Mouse (Mus musculus): ENCODE results near the gene Ddo. TPM values are rescaled to one million over a fixed set of nuclear protein-coding genes. Genes with fewer than 3 reads are reported as not detected.

The Ddo gene
- polyA plus RNA-seq, 1 experiment, result not detected

GRCm38 (mm10) chr10:40698652-40699051, 68.8 kb downstream of the Ddo start:
- Histone ChIP-seq H3K27ac (ENCODE audit: insufficient read depth, low read length) (no peak overlapping the region), H3K4me1 (ENCODE audit: control insufficient read depth, insufficient read depth, low read length) (no peaks in the 10 kb centered on the region), H3K4me3 (ENCODE audit: insufficient read depth, low read length) (no peak overlapping the region)
- TF ChIP-seq CTCF (IDR thresholded peaks at IDR 0.05; ENCODE audit: borderline replicate concordance, insufficient read depth, low read length) (no peak), POLR2A (IDR thresholded peaks at IDR 0.05; ENCODE audit: low read depth, low read length) (no peak)

- H3K4me3 ChIP-seq (ENCODE audit: insufficient read depth, low read length), result no peak overlapping the region
- TF ChIP-seq CTCF (IDR thresholded peaks at IDR 0.05; ENCODE audit: borderline replicate concordance, insufficient read depth, low read length), result no peak
- no peak for TF ChIP-seq POLR2A (IDR thresholded peaks at IDR 0.05; ENCODE audit: low read depth, low read length)
- no peaks in the 10 kb centered on the region for H3K4me1 ChIP-seq (ENCODE audit: control insufficient read depth, insufficient read depth, low read length)
- H3K27ac ChIP-seq (ENCODE audit: insufficient read depth, low read length), result no peak overlapping the region
Observed at GRCm38 (mm10) chr10:40711127-40711526, 81.3 kb downstream of the Ddo start.

DNA sequence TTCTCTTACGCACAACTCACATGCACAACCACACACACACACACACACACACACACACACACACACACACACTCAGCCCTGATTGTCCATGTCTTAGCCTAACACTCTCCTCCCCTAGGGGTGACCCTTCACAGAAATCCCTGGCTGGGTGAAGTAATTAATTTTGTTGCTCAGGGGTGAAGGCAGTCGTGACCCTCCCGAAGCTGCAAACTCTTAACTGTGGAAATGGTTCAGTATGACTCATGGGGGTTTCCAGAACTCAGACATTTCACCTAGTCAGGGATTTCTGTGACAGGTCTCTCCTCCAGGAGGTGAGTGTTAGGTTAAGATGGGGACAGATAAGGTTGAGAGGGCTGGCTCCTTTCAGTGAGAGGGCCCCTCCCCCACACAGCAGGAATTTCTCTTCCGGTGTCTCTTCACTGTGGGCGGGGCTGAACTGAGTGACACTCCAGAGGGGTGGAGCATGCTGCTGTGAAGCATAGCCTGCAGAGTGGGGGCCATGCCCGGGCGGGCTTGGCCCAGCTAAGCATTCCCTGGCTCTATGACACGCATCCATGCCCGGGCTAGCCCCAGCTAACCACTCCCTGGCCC, 83.3 kb downstream of the Ddo start:
- Histone ChIP-seq H3K4me3 (ENCODE audit: insufficient read depth, low read length) (no peak overlapping the region), H3K27ac (ENCODE audit: insufficient read depth, low read length) (no peak overlapping the region), H3K4me1 (ENCODE audit: control insufficient read depth, insufficient read depth, low read length) (no peaks in the 10 kb centered on the region)
- TF ChIP-seq POLR2A (IDR thresholded peaks at IDR 0.05; ENCODE audit: low read depth, low read length) (no peak), CTCF (IDR thresholded peaks at IDR 0.05; ENCODE audit: borderline replicate concordance, insufficient read depth, low read length) (no peak)

- TF ChIP-seq POLR2A (IDR thresholded peaks at IDR 0.05; ENCODE audit: low read depth, low read length) (no peak), CTCF (IDR thresholded peaks at IDR 0.05; ENCODE audit: borderline replicate concordance, insufficient read depth, low read length) (no peak)
Observed at GRCm38 (mm10) chr10:40713829-40714228, 84.0 kb downstream of the Ddo start.

DNA sequence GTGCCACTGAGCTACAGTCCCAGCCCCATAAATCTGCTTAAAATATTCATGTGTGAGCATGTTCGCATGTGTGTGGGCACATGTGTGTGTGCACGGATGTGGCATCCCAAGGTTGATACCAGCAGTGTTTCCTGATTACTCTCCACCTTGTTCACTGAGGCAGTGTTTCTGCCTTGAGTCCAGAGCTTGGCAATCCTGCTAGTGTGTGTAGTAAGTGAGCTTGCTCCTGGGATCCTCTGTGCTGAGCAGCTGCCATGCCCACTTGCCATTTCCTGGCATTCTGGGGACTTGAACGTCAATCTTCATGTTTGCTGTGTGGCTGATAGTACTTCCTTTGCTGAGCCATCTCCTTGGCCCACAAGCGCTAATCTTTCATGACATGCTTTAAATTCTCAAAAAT, 85.3 kb downstream of the Ddo start:
- Histone ChIP-seq H3K4me1 (ENCODE audit: control insufficient read depth, insufficient read depth, low read length) (no peaks in the 10 kb centered on the region), H3K27ac (ENCODE audit: insufficient read depth, low read length) (no peak overlapping the region), H3K4me3 (ENCODE audit: insufficient read depth, low read length) (no peak overlapping the region)
- no peak for TF ChIP-seq CTCF (IDR thresholded peaks at IDR 0.05; ENCODE audit: borderline replicate concordance, insufficient read depth, low read length)
- TF ChIP-seq POLR2A (IDR thresholded peaks at IDR 0.05; ENCODE audit: low read depth, low read length), result no peak

More at GRCm38 (mm10) chr10:40713829-40714228, 84.0 kb downstream of the Ddo start:
- Histone ChIP-seq H3K27ac (ENCODE audit: insufficient read depth, low read length) (no peak overlapping the region), H3K4me1 (ENCODE audit: control insufficient read depth, insufficient read depth, low read length) (no peaks in the 10 kb centered on the region), H3K4me3 (ENCODE audit: insufficient read depth, low read length) (no peak overlapping the region)

- H3K27ac ChIP-seq (ENCODE audit: insufficient read depth, low read length), result no peak overlapping the region
- H3K4me3 ChIP-seq (ENCODE audit: insufficient read depth, low read length), result no peak overlapping the region
- TF ChIP-seq POLR2A (IDR thresholded peaks at IDR 0.05; ENCODE audit: low read depth, low read length) (no peak), CTCF (IDR thresholded peaks at IDR 0.05; ENCODE audit: borderline replicate concordance, insufficient read depth, low read length) (no peak)
- H3K4me1 ChIP-seq (ENCODE audit: control insufficient read depth, insufficient read depth, low read length), result no peaks in the 10 kb centered on the region
Observed at GRCm38 (mm10) chr10:40716296-40716695, 86.5 kb downstream of the Ddo start.

- Histone ChIP-seq H3K4me3 (ENCODE audit: insufficient read depth, low read length) (no peak overlapping the region), H3K27ac (ENCODE audit: insufficient read depth, low read length) (no peak overlapping the region), H3K4me1 (ENCODE audit: control insufficient read depth, insufficient read depth, low read length) (no peaks in the 10 kb centered on the region)
- TF ChIP-seq CTCF (IDR thresholded peaks at IDR 0.05; ENCODE audit: borderline replicate concordance, insufficient read depth, low read length) (no peak), POLR2A (IDR thresholded peaks at IDR 0.05; ENCODE audit: low read depth, low read length) (no peak)
Observed at GRCm38 (mm10) chr10:40716713-40717112, 86.9 kb downstream of the Ddo start.

DNA sequence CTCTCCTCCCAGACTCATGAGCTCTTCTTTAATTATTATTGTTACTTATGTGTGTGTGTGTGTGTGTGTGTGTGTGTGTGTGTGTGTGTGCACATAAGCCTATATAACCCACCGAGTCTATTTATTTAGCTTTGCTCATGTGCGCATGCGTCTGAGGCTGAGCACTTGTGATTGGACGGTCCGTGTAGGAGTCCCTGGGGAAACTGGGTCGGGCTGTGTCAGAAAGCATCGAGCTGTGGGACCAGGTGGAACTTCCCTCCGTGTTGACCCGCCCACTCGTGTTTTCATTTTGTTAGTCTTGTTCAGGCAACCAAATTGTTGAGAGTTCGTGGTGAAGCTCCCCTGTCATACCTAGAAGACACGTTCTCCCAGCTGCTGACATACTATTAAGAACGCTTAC, 88.6 kb downstream of the Ddo start:
- TF ChIP-seq CTCF (IDR thresholded peaks at IDR 0.05; ENCODE audit: borderline replicate concordance, insufficient read depth, low read length) (no peak), POLR2A (IDR thresholded peaks at IDR 0.05; ENCODE audit: low read depth, low read length) (no peak)
- H3K27ac ChIP-seq (ENCODE audit: insufficient read depth, low read length), result no peak overlapping the region
- H3K4me1 ChIP-seq (ENCODE audit: control insufficient read depth, insufficient read depth, low read length), result no peaks in the 10 kb centered on the region
- H3K4me3 ChIP-seq (ENCODE audit: insufficient read depth, low read length), result no peak overlapping the region

DNA sequence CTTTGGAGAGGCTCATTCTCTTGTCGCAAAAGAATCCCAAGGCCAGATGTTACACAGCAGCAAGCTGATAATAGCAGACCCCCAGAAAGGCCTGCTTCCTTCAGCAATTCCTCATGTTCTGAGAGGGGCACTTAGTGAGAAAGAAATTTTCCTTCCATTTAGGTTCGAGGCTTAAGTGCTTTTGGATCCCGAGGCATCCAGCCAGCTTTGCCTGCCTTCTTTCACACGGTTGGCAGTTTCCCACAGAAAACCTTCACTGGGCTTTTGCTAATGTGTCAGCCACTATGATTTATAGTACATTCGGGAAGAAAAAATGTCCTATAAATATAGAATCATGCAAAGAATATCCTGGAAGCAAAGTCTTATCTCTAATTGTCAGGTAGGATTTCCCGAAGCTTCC, 89.3 kb downstream of the Ddo start:
- TF ChIP-seq POLR2A (IDR thresholded peaks at IDR 0.05; ENCODE audit: low read depth, low read length) (no peak), CTCF (IDR thresholded peaks at IDR 0.05; ENCODE audit: borderline replicate concordance, insufficient read depth, low read length) (no peak)
- no peak overlapping the region for H3K27ac ChIP-seq (ENCODE audit: insufficient read depth, low read length)
- no peak overlapping the region for H3K4me3 ChIP-seq (ENCODE audit: insufficient read depth, low read length)
- H3K4me1 ChIP-seq (ENCODE audit: control insufficient read depth, insufficient read depth, low read length), result no peaks in the 10 kb centered on the region

DNA sequence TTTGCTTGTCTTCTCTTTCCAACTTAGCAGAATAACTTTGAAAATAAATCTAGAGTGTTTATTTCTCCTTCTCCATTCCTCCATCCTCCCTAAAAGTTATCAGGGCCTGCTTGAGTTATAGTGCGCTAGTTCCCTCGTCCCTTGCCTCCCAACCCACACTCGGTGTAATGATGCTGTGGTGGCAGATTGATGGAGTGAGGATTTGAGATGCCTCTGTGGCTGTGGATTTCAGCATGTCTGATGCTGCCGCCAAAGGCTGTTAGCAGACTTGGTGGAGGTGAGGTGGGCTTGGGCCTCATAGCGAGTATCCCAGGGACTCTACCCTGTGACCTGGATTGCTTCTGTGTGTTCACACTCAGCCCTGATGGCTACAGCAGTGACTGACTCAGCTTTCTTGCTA, 91.1 kb downstream of the Ddo start:
- H3K4me1 ChIP-seq (ENCODE audit: control insufficient read depth, insufficient read depth, low read length), result no peaks in the 10 kb centered on the region
- TF ChIP-seq POLR2A (IDR thresholded peaks at IDR 0.05; ENCODE audit: low read depth, low read length), result no peak

GRCm38 (mm10) chr10:40724342-40724741, 94.5 kb downstream of the Ddo start:
- no peak overlapping the region for H3K4me3 ChIP-seq (ENCODE audit: insufficient read depth, low read length)
- TF ChIP-seq POLR2A (IDR thresholded peaks at IDR 0.05; ENCODE audit: low read depth, low read length), result no peak
- TF ChIP-seq CTCF (IDR thresholded peaks at IDR 0.05; ENCODE audit: borderline replicate concordance, insufficient read depth, low read length), result no peak
- no peak overlapping the region for H3K27ac ChIP-seq (ENCODE audit: insufficient read depth, low read length)
- H3K4me1 ChIP-seq (ENCODE audit: control insufficient read depth, insufficient read depth, low read length), result no peaks in the 10 kb centered on the region

More for the DNA sequence above, 91.1 kb downstream of the Ddo start:
- Histone ChIP-seq H3K4me3 (ENCODE audit: insufficient read depth, low read length) (no peak overlapping the region), H3K27ac (ENCODE audit: insufficient read depth, low read length) (no peak overlapping the region)

Measured in embryonic fibroblast, embryonic 13.5 days (primary cell).